Mouse (Mus musculus) lung, postnatal 36 days (tissue): ENCODE measurements around the gene Mum1.

Experiments
- DNase-seq: peaks from one replicate; pipeline ENCODE4 v3.0.0; 2022; ENCODE audit warnings: mixed read lengths

Gene Mum1

DNA sequence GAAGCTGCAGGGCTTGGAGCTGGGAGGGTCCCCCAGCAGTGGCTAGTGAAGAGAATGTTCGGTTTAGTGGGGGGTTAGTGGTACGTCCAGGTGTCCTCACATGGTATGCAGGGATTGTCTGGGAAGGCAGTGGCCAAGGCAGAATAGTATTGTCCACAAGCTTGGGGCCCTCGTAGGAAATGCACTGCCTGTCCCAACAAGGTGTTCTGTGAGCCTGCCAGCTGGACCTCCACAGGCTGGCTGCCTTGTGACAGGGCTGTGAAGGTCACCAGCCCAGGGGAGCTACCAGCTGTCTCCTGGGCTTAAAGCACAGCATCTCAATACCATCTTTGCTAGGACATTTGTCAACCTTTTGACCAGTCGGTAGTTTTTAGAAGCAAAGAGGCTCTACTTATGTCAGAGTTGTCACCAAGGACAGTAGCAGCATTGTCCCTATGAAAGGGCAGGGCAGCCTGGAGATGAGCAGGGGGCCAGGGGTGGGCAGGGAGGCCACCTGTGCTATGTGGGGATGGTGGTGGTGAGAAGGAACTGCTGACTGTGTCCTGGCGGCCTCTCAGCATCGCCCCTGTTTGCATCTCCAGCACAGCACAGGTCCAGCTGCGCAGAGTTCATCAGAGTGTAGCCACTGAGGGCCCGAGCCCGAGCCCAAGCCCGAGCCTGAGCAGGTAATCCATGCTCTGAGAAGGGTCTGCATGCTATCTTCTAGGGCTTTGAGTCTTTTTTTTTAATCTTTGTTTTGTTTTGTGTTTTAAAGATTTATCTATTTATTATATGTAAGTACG lies 26.4 kb downstream of the Mum1 start:
- no peak for DNase-seq

DNA sequence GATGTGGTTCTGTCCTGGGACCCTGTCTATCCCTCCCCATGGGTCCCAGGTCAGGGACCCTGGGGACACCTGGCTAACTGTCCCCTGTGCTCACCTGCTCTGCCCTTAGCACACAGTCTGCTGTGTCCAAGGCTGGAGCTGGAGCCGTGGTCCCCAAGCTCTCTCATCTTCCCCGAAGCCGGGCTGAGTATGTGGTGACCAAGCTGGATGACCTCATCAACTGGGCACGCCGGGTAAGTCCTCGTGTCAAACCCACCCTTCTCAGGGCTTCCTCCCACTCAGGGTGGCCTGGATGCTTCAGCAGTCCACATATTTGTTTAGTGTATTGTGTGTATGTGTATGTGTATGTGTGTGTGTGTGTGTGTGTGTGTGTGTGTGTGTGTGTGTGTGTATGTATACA lies 27.3 kb downstream of the Mum1 start:
- no peak for DNase-seq

- DNase-seq, result no peak
Observed at GRCm38 (mm10) chr10:80254331-80255297, 28.4 kb downstream of the Mum1 start.

- DNase-seq, result peak; percentile 38
Observed at GRCm38 (mm10) chr10:80255881-80256535, 29.8 kb downstream of the Mum1 start.

- DNase-seq, result no peak
Observed at GRCm38 (mm10) chr10:80257936-80258335, 31.7 kb downstream of the Mum1 start.

DNA sequence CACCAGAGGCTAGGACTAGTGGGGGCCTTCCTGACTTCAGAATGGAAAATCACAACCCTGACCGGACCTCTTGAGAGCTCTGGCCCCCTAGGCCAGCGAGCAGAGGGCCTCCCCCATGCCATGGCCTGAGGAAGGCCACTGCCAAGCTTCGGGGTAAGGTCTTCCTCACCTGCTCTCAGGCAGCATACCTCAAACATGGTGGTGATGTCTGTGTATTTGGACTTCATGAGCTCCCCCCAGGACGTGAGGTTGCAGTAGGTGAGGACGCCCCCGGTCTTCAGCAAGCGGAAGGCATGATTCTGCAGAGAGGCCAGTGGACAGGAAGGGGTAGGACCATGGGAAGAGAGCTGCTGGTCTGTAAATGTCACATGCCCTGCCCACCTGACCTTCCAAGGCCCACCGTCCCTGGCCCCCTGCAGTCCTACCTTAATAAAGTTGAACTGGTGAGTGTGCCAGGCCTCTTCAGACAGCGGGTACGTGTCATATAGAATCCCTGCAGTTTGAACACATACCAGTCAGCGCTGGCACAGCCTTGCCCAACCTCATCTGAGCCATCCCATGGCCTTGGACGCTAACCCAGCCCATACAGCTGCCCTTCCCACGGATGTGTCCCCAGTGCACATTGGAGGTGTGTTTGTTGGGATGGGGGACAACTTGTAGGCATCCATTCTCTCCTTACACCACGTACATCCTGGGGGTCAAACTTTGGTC lies 32.7 kb downstream of the Mum1 start:
- DNase-seq, result no peak

GRCm38 (mm10) chr10:80259463-80259805 lies 33.2 kb downstream of the Mum1 start:
- DNase-seq, result no peak

GRCm38 (mm10) chr10:80259861-80260641 lies 33.8 kb downstream of the Mum1 start:
- DNase-seq, result peak; percentile 43

GRCm38 (mm10) chr10:80260642-80261584 lies 34.7 kb downstream of the Mum1 start, which contains the start of the genes Gamt and Dazap1:
Gene Gamt (minus strand): TSS chr10:80261012.
Gene Dazap1 (plus strand): TSS chr10:80261486.
- DNase-seq, result peak; percentile 99

GRCm38 (mm10) chr10:80261585-80261968 lies 35.3 kb downstream of the Mum1 start:
- peak; percentile 100 for DNase-seq

DNA sequence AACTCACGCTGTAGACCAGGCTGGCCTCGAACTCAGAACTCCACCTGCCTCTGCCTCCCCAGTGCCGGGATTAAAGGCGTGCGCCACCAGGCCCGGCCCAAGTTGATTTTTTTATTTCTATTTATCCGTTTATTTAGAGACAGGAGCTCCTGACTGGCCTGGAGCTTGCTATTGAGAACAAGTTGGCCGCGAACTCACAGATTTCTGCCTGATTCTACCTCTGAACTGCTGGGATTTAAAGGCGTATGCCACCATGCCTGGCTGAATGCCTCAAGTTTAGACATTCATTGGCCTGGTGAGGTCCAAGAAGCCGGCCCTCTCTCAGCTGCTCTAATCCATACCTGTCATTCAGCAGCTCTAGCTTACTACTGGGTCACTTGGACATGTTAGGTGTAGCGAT lies 35.9 kb downstream of the Mum1 start:
- DNase-seq, result no peak

DNA sequence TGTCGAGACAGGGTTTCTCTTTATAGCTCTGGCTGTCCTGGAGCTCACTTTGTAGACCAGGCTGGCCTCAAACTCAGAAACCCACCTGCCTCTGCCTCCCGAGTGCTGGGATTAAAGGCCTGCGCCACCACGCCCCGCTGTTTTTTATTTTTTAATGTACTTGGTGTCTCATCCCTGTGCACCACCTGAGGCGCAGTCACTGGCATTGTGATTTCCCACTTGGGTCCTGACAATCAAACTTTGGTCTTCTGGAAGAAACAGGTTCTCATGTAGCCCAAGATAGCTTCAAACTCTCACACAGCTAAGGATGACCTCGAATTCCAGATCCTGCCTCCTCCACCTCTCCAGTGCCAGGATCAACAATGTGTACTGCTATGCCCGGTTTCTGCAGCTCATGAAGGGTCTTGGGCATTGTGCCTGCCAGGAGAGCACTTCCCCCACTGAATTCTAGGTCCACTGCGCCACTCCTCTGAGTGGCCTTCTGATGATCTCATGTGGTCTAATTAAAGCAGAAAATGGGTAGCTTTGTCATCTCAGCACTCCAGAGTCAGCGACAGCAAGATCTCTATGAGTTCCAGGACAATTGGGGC lies 36.6 kb downstream of the Mum1 start:
- DNase-seq, result no peak

GRCm38 (mm10) chr10:80264341-80265148 lies 38.3 kb downstream of the Mum1 start:
- DNase-seq, result peak; percentile 99

DNA sequence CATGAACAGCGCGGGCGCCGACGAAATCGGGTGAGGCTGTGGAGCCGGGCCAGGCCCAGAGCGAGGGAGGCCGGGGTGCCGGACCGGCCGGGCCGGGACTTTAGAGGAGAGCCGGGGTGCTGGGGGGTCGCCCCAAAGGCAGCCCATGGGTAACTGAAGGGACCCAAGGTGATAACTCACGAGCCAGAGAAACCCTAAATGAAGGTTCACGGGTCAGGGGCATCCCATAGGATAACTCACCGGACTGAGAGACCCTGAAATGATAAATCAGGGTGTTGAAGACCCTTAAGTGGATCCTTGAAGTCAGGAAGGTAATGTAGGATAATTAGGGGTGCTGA lies 38.9 kb downstream of the Mum1 start:
- DNase-seq, result no peak

DNA sequence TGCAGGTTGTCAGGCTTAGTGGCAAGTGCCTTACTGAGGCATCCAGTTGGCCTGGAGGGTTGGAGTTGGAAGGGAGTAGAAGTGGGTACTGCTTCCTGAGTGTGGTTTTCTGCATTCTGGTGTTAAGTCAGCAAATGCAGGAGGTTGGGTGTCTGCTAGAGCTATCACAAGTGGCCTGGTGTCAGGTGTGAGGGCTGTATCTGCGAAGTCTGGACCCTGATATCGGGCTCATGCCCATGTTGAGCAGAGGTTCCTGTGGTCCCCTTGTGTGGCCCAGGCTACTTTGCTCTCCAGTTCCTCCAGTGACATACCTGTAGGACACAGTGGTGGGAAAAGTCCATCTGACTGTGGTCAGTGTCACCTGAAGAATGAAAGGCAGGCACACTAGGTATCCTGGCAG lies 43.9 kb downstream of the Mum1 start:
- DNase-seq, result no peak

- no peak for DNase-seq
Observed at GRCm38 (mm10) chr10:80270734-80271181, 44.5 kb downstream of the Mum1 start.

- DNase-seq, result no peak
Observed at GRCm38 (mm10) chr10:80271186-80271843, 45.1 kb downstream of the Mum1 start.

DNA sequence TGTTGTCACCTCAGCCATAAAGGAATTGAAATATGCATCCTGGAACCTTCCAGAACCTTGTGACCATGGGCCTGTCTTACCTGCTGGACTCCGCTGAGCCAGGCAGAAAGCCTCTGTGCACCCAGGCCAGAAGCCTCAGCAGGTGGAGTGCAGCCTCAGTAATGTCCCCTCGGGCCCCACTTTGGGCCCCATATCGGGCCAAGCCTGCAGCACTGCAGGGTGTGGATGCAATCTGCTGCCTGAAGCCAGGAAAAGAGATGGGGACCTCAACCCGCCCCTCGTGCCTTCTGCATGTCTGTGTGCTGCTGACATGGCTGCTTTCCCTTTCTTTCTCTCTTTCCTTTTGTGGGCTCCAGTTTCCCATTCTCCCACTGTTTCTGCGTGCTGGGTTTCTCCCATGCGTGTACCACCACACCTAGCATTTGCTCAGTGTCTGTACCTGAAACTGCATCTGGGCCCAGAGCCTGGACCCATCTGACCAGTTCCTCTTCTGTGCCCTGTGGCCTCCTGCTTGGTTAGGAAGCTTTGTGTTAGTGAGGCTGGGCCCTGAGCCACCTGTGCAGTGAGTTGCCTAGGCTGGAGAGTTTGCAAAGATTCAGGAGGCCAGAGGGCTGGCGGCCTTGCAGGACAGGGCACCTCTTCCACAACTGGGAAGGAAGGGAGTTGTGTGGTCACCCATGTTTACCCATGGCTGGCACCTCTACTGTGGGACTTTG lies 45.8 kb downstream of the Mum1 start:
- peak; percentile 34 for DNase-seq
